24 mouse cellular contexts compared by ENCODE assay signal in the genomic region with DNA sequence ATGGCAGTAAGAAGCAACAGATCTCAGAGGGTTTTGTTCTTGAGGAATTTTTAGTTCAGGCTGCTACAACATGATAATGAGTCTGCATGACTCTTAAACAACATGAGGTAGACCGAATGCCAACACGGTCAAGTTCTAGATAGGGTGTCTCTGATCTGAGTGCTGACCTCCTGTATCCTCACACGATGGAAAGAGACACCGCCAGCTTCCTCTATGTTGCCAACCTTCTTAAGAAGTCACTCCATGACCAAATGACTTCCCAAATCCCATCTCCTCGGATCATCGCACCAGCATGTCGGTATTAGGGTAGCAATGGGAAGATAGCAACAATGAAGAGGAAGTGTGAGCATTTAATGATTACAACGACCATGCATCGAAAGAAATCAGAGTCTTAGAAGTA. TPM values are rescaled to one million over a fixed set of nuclear protein-coding genes. Genes with fewer than 3 reads are reported as not detected.
A peak's percentile ranks its signal among the peaks of the same experiment; 100 is the strongest.
DNase-seq lines count a peak whose midpoint lies in the region; ATAC-seq and TF ChIP-seq lines count a peak whose summit lies in the region.
"Had no signal": no experiment of that assay in that cellular context is flagged by ENCODE, and none has a peak within 500 bp of the region (broad histone marks: within the 10 kb centered on the region; RNA-seq: fewer than 3 reads in every experiment).

No protein-coding gene starts in this region.

- ATAC-seq in heart, embryonic 12.5 days (ENCODE audit: insufficient number of reproducible peaks, low FRiP score) = no peak
- ATAC-seq in heart, postnatal 0 days (ENCODE audit: insufficient read depth, low read depth) = no peak
- no peak for ATAC-seq in midbrain, embryonic 11.5 days (ENCODE audit: low FRiP score)
- no peak for ATAC-seq in midbrain, embryonic 15.5 days (replicated peaks)
- ATAC-seq: midbrain, embryonic 16.5 days had no signal

- TF ChIP-seq CTCF in heart, postnatal 0 days (IDR thresholded peaks at IDR 0.05; ENCODE audit: low read depth) = no peak
- TF ChIP-seq CTCF in cerebellum, adult 2 months (IDR thresholded peaks at IDR 0.05; ENCODE audit: borderline replicate concordance, insufficient read depth, low read depth, low read length) = no peak

- no peak overlapping the region for H3K9ac ChIP-seq in heart, embryonic 12.5 days
- no peak overlapping the region for H3K9ac ChIP-seq in heart, postnatal 0 days (replicated peaks; ENCODE audit: low read depth, low read length)
- no peak overlapping the region for H3K9ac ChIP-seq in midbrain, embryonic 11.5 days (ENCODE audit: low read length)
- no peak overlapping the region for H3K9ac ChIP-seq in midbrain, embryonic 15.5 days
- H3K9ac ChIP-seq: hindbrain, embryonic 12.5 days; limb, embryonic 12.5 days; liver, embryonic 13.5 days had no signal

- H3K36me3 ChIP-seq in heart, embryonic 12.5 days = no peaks in the 10 kb centered on the region
- no peaks in the 10 kb centered on the region for H3K36me3 ChIP-seq in heart, postnatal 0 days (replicated peaks; ENCODE audit: control insufficient read depth, insufficient read depth, low read length)
- no peaks in the 10 kb centered on the region for H3K36me3 ChIP-seq in midbrain, embryonic 11.5 days (ENCODE audit: control insufficient read depth, insufficient read depth, low read length)
- no peaks in the 10 kb centered on the region for H3K36me3 ChIP-seq in midbrain, embryonic 15.5 days (replicated peaks)
- H3K36me3 ChIP-seq: hindbrain, embryonic 12.5 days; limb, embryonic 12.5 days; liver, embryonic 13.5 days had no signal

- H3K4me2 ChIP-seq in heart, embryonic 12.5 days = no peak overlapping the region
- H3K4me2 ChIP-seq in heart, postnatal 0 days (ENCODE audit: low read depth, low read length) = no peak overlapping the region
- no peak overlapping the region for H3K4me2 ChIP-seq in midbrain, embryonic 11.5 days
- H3K4me2 ChIP-seq in midbrain, embryonic 15.5 days = no peak overlapping the region
- H3K4me2 ChIP-seq: hindbrain, embryonic 12.5 days; limb, embryonic 12.5 days; liver, embryonic 13.5 days had no signal

- H3K27me3 ChIP-seq in heart, embryonic 12.5 days (replicated peaks) = no peaks in the 10 kb centered on the region
- no peaks in the 10 kb centered on the region for H3K27me3 ChIP-seq in heart, postnatal 0 days (ENCODE audit: control insufficient read depth, insufficient read depth, low read length)
- H3K27me3 ChIP-seq in midbrain, embryonic 11.5 days (ENCODE audit: control insufficient read depth, insufficient read depth, low read length) = no peaks in the 10 kb centered on the region
- no peaks in the 10 kb centered on the region for H3K27me3 ChIP-seq in midbrain, embryonic 15.5 days (replicated peaks)
- H3K27me3 ChIP-seq in cerebellum, adult 2 months (ENCODE audit: control insufficient read depth, insufficient read depth, low read length) = no peaks in the 10 kb centered on the region
- H3K27me3 ChIP-seq: hindbrain, embryonic 12.5 days; limb, embryonic 12.5 days had no signal

- no peak for DNase-seq in heart, postnatal 36 days
- no peak for DNase-seq in heart, postnatal 0 days (ENCODE audit: low spot score)
- no peak for DNase-seq in heart, adult 9 months (ENCODE audit: low spot score in 2 of 2)
- peak; percentile 73 for DNase-seq in midbrain, embryonic 11.5 days (ENCODE audit: low spot score, missing footprints)
- no peak for DNase-seq in cerebellum, adult 2 months
- DNase-seq: adrenal gland, postnatal 25 days; B cell, adult 2 months; cerebellum, adult 18-20 months; kidney, postnatal 14 days; liver, embryonic 13.5 days; lung, adult 2 months; lung, postnatal 14 days; spleen, adult 18-20 months; thymus, adult 18-20 months; thymus, postnatal 25 days had no signal

- WGBS in heart, embryonic 12.5 days = 64% methylated on average over 9 of the region's 9 CpGs
- WGBS in heart, postnatal 0 days = 56% methylated on average over 9 of the region's 9 CpGs
- WGBS in midbrain, embryonic 11.5 days = 83% methylated on average over 9 of the region's 9 CpGs
- 76% methylated on average over 9 of the region's 9 CpGs for WGBS in midbrain, embryonic 15.5 days
- 67% methylated on average over 9 of the region's 9 CpGs for WGBS in cerebellum, adult 2 months

- H3K4me1 ChIP-seq in heart, embryonic 12.5 days (replicated peaks) = peaks cover 8% of the 10 kb centered on the region; the same call in 1 of the 2 replicates
- 0 out of 2 replicates have a peak, but pooled peaks cover 5% of the 10 kb centered on the region for H3K4me1 ChIP-seq in heart, postnatal 0 days (ENCODE audit: control insufficient read depth, insufficient read depth)
- H3K4me1 ChIP-seq in midbrain, embryonic 11.5 days (ENCODE audit: control insufficient read depth, insufficient read depth, low read length) = no peaks in the 10 kb centered on the region
- no peaks in the 10 kb centered on the region for H3K4me1 ChIP-seq in midbrain, embryonic 15.5 days
- no peaks in the 10 kb centered on the region for H3K4me1 ChIP-seq in cerebellum, adult 2 months (ENCODE audit: control insufficient read depth, insufficient read depth, low read length)
- H3K4me1 ChIP-seq: hindbrain, embryonic 12.5 days; limb, embryonic 12.5 days; liver, embryonic 13.5 days had no signal

- TF ChIP-seq EP300 in heart, postnatal 0 days (IDR thresholded peaks at IDR 0.05; ENCODE audit: low read depth) = no peak

- TF ChIP-seq POLR2A in cerebellum, adult 2 months (IDR thresholded peaks at IDR 0.05; ENCODE audit: borderline replicate concordance, insufficient read depth, low read length) = no peak

- no peaks in the 10 kb centered on the region; the same call in 1 of the 2 replicates for H3K9me3 ChIP-seq in heart, embryonic 12.5 days (replicated peaks)
- H3K9me3 ChIP-seq in heart, postnatal 0 days (replicated peaks; ENCODE audit: control insufficient read depth, low read length) = peaks cover 8% of the 10 kb centered on the region; the same call in 1 of the 2 replicates
- H3K9me3 ChIP-seq in midbrain, embryonic 11.5 days (ENCODE audit: control insufficient read depth, low read length) = no peaks in the 10 kb centered on the region; the same call in 1 of the 2 replicates
- H3K9me3 ChIP-seq in midbrain, embryonic 15.5 days = no peaks in the 10 kb centered on the region
- H3K9me3 ChIP-seq: hindbrain, embryonic 12.5 days; liver, embryonic 13.5 days had no signal

- H3K4me3 ChIP-seq in heart, embryonic 12.5 days = no peak overlapping the region
- no peak overlapping the region for H3K4me3 ChIP-seq in heart, postnatal 0 days (ENCODE audit: low read depth, low read length)
- no peak overlapping the region for H3K4me3 ChIP-seq in midbrain, embryonic 11.5 days (ENCODE audit: low read depth, low read length)
- no peak overlapping the region for H3K4me3 ChIP-seq in midbrain, embryonic 15.5 days
- H3K4me3 ChIP-seq in cerebellum, adult 2 months (replicated peaks; ENCODE audit: insufficient read depth, low read depth, low read length) = no peak overlapping the region
- H3K4me3 ChIP-seq: erythroblast, embryonic 14.5 days; hindbrain, embryonic 12.5 days; limb, embryonic 12.5 days; liver, embryonic 13.5 days had no signal

- 0 out of 2 replicates have a peak overlapping the region, but pooled peaks have one; percentile 7 for H3K27ac ChIP-seq in heart, embryonic 12.5 days (ENCODE audit: poor library complexity, severe bottlenecking)
- H3K27ac ChIP-seq in heart, postnatal 0 days (ENCODE audit: low read depth) = peak overlapping the region; percentile 55; the same call in 1 of the 2 replicates
- no peak overlapping the region for H3K27ac ChIP-seq in midbrain, embryonic 11.5 days (ENCODE audit: low read depth, low read length)
- no peak overlapping the region for H3K27ac ChIP-seq in midbrain, embryonic 15.5 days
- H3K27ac ChIP-seq in cerebellum, adult 2 months (ENCODE audit: insufficient read depth, low read length) = no peak overlapping the region
- H3K27ac ChIP-seq: hindbrain, embryonic 12.5 days; hindbrain, postnatal 0 days; limb, embryonic 12.5 days; liver, embryonic 13.5 days had no signal

- intact Hi-C loops in heart, postnatal 36 days (cut with DNase I) = loop anchor here (10.0 kb wide), 1 partner anchor 1043 kb away; the partner anchor contains the start of gene Fcho2

RNA-seq across cellular contexts. Expression of gene Cartpt, which starts 43.6 kb away (rescaled TPM):
- not detected in 2 replicates for polyA plus RNA-seq in heart, embryonic 12.5 days (2016; fragmentation: Nextera tagmentation; extraction: Ambion mirVana)
- not detected for total RNA-seq in heart, postnatal 36 days (2021)
- not detected in 2 replicates for total RNA-seq in heart, postnatal 0 days (2014; rRNA removed; ENCODE audit: low replicate concordance)
- 1.1 TPM in 1 of 2 replicates, not detected in the other for polyA plus RNA-seq in heart, postnatal 0 days (2015; fragmentation: Nextera tagmentation; extraction: Ambion mirVana)
- 36.2 and 39.3 TPM in 2 replicates for polyA plus RNA-seq in midbrain, embryonic 11.5 days (2014; fragmentation: Nextera tagmentation; extraction: Ambion mirVana)
- polyA plus RNA-seq in midbrain, embryonic 15.5 days (2015; fragmentation: Nextera tagmentation; extraction: Ambion mirVana) = 16.8 and 19.2 TPM in 2 replicates
- 5.3 and 6.0 TPM in 2 replicates for polyA plus RNA-seq in cerebellum, adult 2 months (2012; rRNA removed)
- total RNA-seq: gastrocnemius, adult 8-10 months; neutrophil, adult 5-6 weeks had no signal
- polyA plus RNA-seq: erythroblast, embryonic 14.5 days; limb, embryonic 12.5 days; liver, embryonic 13.5 days had no signal

Comparison
In these comparisons a context has a peak if more than half of its experiments do, and no peak if none do; other contexts are left out.
1. H3K27ac ChIP-seq: peak in heart, embryonic 12.5 days (single experiment) and heart, postnatal 0 days (single experiment); none in midbrain, embryonic 11.5 days (single experiment), midbrain, embryonic 15.5 days (single experiment) and cerebellum, adult 2 months (single experiment).